Mouse (Mus musculus) left cerebral cortex, postnatal 10 days (tissue): ENCODE measurements around the gene Fus. TPM values are rescaled to one million over a fixed set of nuclear protein-coding genes. Genes with fewer than 3 reads are reported as not detected.
A peak's percentile ranks its signal among the peaks of the same experiment; 100 is the strongest.

Experiments used
- DNase-seq, 2 experiments: peaks; one replicate each; pipeline ENCODE4 v3.0.0; 2021 to 2022; ENCODE audit warnings: low spot score in 2 of 2, mixed read lengths in 1 of 2; ENCODE audit errors: extremely low spot score in 1 of 2
- intact Hi-C: fragments of 180-260 bp; cut with DNase I; formaldehyde crosslinking; loops from one replicate; pipeline ENCODE4 v1.15.1; 2025
- total RNA-seq, 2 experiments: library from RNA; stranded (reverse); gene quantifications; 2 replicates each; pipeline ENCODE4 v1.2.3; 2021

Fus gene
- total RNA-seq = 100 to 1,000 TPM; 387 to 389 TPM

DNA sequence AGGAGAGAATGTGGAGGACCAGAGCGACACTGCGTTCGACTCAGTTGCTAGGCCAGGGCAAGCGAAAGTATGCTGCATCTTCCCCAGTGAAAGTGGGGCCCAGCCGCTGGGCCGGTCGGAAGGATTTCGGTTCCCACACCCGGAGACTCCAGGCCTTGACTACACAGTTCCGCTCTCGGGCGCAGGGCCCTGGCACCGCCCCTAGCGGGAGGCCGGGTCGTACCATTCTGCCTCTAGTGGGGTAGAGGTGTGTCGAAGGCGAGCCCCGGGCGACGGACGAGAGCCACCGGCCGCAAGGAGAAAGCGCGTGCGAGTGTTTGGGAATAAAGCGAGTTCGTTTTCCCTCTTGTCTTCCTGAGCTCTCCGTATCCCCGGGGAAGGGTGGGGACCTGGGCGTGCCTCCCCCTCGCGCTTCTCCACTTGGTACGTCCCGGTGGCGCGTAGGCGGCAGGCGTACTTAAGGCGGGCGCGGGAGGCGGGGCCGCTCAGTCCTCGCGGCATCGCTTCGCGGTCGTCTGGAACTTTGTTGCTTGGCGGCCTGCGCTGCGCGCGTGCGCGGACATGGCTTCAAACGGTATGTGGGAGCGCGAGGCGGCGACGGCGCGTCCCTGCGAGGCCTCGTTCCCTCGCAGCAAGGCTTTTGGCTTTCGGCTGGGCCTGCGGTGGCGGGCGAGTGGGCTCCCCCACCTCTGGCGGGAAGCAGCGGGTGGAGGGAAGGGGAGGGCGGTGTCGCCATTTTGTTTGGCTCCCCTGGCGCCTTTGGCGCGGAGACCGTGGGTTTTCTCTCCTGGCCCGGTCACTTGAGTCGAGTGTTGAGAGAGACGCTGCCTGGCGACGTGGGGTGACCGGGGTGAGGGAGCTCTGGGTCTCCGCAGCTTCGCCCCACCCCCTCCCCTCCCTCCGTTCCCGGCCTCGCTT lies at the start of gene Fus:
Gene Fus, plus strand, starts transcription at position 454 of the 918 bp plus-strand sequence.
- DNase-seq = peak; percentile 91 to 96
- intact Hi-C loops = no loop called here

DNA sequence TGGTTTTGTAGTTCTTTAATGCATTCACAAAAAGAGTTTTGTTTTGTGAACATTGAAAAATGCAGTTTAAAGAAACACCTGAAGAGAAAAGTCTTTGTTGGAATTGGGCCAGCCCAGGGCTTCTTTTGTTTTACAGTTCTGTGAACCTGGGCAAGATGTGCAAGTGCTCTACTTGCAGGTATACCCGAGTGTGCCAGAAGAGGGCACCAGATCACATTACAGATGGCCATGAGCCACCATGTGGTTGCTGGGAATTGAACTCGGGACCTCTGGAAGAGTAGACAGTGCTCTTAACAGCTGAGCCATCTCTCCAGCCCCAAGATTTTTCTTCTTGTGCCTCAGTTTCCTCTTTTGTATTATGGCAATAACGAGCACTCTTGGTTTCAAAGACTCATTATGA lies 49.1 kb upstream of the Fus start:
- peak in 1 of 2 experiments; percentile 55 for DNase-seq
- intact Hi-C loops = no loop called here

DNA sequence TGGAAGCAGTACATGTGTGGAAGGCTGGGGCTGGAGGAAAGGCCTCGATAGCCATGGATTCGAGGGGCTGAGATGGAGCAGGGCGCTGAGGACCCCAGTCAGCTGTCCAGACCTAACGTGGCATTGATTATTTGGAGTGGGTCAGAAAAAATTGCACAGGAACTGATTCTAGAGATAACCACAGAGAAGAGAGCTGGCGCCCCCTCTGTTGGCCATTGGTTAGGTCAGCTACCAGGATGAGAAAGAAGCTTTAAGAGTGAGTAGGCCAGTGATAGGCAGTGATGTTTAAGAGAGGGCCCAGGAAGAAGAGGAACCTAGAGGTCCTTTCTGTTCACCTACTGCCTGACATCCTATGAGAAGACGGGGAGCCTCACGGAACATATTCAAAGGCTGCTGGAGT lies 48.0 kb upstream of the Fus start:
- no peak for DNase-seq

DNA sequence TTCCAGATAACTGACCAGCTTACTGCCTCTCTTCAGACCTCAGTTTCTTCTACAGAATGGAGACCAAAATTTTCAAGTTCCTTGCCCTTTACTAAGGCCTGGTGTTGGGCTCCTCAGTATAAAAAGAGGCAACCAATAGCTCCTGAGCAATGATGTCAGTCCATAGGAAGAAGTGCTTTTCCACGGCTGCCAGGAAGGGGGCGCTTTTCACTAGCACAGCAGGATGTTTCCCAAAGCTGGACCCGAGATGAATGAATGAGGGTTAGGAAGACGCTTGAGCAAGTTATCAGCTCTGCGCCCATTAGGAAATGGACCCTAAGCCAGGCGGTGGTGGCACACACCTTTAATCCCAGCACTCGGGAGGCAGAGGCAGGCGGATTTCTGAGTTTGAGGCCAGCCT lies 45.7 kb upstream of the Fus start:
- no peak for DNase-seq
- intact Hi-C loops = no loop called here

More for the DNA sequence above, 48.0 kb upstream of the Fus start:
- intact Hi-C loops = no loop called here

DNA sequence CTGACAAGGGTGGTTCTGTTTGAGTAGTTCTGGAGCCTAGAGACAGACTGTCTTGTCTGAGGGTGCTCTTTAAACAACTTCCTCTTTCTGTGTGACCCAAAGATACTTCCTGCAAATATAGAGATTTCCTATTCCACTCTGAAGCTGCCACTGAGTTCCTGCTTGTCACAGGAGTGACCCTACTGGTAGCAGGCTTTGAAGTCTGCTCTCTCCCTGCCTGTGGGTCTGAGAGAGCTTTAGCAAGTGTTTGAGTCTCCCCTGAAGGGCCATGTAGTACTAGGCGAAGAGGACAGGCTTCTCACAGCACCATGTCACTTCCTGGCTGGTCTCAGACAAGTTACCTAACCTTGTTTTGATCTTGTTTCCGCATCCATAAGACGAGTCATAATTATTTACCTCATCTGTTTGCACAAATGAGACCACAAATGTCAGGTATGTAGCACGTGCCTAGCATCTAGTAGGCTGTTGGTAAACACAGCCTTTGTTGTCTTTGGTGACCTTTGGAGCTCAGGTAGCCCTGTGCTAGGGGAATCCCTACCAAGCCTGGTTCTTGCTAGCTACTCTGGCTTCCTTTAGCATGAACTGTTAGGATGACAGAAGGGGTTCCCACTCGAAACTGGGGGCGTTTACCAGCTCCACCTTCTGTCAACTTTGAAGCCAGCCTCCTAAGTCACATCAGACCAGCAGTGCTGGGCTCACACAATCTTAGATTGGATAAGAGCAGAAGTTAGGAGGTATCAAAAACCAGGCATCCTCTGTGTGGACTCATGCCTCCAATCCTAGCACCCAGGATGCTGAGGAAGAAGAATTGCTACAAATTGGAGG lies 44.6 kb upstream of the Fus start:
- intact Hi-C loops = no loop called here
- no peak for DNase-seq

DNA sequence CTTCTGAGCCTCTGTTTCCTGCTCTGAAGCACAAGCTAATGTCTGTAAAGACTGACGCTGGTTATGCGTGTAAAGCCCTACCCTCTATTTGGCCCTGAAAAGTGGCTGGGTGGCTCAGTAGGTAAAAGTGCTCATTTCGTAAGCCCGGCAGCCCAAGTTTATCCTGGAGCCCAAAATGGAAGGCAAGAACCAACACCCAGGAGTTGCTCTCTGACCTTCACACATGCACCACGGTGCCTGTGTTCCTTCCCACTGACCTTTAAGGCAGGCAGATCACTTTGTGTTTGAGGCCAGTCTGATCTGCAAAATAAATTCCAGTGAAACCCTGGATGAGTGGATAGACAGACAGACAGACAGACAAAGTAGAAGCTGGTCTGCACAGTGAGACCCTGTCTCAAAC lies 43.5 kb upstream of the Fus start:
- no peak for DNase-seq
- intact Hi-C loops = no loop called here

DNA sequence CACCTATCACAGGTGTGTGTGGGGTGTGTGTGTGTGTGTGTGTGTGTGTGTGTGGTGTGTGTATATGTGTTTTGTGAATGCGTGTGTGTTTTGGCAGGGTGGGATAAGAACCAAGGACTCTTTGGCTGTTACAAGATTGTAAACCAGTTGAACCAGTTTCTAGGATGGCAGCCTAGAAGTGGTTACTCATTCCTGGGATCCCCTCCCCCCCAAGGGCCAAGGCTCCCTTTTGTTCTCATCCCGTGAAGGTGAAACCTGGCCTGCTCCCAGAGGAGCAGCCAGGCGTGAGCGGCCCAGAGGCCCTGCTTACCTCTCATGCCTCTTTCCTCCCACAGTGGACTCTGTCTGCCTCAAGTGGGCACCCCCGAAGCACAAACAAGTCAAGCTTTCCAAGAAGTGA lies 42.0 kb upstream of the Fus start:
- intact Hi-C loops = no loop called here
- no peak for DNase-seq

DNA sequence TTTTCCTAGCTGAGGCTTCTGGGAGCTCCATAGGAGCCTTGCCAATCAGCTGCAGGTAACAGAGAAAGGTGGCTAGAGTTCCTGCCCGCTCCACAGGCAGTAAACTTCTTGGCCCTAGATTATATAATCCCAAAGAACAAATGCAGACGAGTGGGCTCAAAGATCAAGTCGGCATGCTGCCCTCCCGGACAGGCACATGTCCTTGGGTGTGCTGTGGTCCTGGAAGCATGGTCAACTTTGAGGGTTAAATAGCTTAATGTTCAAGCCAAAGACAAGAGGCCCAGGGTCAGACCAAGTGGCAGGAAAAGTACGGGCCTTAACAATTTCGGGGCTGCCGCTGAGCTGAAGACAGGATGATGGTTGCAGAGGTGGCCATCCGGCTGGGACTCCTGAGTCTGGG lies 41.2 kb upstream of the Fus start:
- no peak for DNase-seq
- intact Hi-C loops = no loop called here

DNA sequence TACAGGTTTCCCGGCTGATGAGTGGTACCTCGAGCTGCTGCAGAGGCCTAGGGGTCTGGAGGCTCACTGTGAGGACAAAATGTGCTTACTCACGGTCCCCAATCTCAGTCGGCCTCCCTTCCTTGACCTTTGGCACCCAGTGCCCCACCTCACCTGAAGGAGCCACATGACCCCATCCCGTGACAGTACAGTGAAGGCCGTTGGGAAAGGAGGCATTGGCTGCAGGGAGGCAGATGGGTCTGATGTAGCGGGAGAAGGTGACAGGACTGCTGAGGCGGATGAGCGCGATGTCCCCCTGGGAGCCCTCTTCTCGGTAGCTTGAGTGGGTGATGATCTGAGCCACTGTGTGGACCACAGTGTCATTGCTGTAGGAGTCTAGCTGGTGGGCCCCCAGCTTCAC lies 40.4 kb upstream of the Fus start:
- intact Hi-C loops = no loop called here
- DNase-seq = no peak

DNA sequence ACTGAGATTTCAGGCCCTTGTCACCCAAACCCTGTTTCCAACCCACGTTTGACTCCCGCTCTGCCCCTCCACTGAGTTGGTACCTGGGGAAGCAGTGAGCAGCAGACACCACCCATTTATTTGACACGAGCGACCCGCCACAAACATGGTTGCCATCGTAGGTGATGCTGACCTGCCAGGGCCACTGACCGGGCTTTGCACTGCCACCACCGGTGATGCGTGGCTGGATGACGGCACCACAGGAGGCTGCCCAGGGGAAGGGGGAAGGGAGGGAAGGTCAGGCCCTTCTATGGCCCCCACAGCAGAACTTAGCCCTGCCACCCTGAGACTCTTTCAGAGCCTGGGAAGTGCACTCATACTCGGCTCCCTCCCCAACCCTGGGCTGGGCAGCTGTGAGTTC lies 39.5 kb upstream of the Fus start:
- intact Hi-C loops = no loop called here
- DNase-seq = no peak

DNA sequence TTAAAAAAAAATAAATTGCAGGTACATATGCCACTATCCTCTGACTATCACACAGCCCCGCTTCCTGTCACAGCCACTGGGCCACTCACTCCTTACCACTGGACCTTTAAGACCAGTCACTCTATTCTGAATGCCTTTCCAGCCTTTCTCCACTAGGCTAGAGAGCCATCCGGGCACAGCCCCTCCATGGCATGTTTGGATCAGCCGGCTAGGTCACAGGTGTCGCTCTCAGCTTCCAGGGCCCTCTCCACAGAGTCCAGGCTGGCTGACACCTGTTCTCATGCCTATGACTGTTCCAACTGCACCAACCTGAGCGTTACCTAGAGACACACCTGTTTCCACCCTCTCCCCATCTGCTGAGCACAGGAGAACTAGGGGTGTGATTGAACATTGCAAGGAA lies 38.7 kb upstream of the Fus start:
- intact Hi-C loops = no loop called here
- no peak for DNase-seq

DNA sequence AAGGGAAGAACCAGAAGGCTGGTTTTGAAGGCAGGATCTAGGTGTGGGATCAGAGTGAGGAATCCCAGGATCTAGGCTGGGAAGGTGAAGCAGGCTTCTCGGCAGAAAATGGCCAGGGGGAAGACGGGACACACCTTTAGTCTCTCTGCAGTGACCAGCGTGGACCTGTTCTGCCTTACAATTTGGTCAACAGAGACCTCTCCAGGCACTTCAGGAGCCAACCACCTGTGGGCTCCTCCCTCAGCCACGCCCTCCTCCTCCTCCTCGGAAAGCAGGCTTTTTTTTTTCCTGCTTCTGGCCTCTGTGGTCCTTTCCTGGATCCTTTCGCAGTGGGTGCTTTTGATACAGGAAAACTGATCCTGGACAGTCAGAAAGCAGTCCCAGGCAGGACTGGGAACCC lies 37.3 kb upstream of the Fus start, which contains the start of gene Prss8:
Gene Prss8, minus strand, starts transcription at position 182 of the 400 bp plus-strand sequence.
- DNase-seq = no peak
- intact Hi-C loops = no loop called here

DNA sequence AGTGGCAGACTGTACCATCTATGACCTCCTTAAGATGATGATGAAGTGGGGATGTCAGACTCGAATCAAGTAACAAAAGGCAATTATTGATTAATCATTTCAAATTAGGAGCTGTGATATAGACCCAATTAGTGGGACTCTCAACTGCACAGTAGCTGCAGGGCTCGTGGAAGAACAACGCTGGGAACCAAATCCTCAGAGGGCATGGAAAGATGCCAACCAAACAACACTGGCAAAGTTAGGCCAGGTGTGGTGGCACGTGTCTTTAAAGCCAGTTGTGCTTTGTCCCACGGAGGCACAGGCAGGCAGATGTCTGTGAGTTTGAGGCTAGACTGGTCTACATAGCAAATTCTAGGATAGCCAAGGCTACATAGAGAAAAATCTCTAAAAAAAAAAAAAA lies 36.6 kb upstream of the Fus start:
- no peak for DNase-seq
- intact Hi-C loops = no loop called here

DNA sequence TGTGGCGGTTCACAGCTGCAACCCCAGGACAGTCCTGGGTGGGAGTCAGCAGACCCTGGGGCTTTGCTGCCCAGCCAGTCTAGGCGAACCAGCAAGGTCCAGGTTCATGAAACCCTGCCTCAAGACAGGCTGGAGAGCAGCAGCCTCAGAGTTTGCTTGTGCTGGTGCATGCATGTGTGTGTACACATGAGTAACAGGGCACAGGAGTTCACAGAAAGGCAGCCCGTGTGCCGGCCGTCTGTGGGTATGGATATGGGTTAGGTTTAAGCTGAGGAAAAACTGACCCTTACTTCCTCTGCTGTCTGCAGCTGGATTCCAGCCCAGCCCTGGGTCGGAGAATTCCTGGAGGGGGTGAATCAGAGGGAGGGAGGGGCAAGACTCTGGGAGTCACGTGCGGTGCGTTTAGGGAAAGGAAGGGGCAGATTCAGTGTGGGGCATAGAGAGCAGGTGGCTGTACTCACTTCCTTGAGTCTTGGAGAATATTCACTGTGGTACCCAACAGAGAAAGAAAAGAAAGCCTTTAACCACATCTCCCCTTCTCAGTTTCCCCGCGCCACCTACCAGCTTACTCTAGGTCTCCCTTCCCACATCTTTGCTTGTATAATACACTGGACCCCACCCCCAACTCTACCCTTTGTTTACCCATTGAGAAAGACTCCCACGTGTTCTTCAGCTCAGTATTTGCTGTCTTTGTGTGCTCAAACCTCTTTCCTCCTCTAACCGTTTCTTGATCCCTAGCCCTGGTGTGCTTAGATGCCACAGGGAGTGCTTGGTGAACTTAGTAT lies 35.7 kb upstream of the Fus start:
- intact Hi-C loops = no loop called here
- DNase-seq = peak in 1 of 2 experiments; percentile 62

DNA sequence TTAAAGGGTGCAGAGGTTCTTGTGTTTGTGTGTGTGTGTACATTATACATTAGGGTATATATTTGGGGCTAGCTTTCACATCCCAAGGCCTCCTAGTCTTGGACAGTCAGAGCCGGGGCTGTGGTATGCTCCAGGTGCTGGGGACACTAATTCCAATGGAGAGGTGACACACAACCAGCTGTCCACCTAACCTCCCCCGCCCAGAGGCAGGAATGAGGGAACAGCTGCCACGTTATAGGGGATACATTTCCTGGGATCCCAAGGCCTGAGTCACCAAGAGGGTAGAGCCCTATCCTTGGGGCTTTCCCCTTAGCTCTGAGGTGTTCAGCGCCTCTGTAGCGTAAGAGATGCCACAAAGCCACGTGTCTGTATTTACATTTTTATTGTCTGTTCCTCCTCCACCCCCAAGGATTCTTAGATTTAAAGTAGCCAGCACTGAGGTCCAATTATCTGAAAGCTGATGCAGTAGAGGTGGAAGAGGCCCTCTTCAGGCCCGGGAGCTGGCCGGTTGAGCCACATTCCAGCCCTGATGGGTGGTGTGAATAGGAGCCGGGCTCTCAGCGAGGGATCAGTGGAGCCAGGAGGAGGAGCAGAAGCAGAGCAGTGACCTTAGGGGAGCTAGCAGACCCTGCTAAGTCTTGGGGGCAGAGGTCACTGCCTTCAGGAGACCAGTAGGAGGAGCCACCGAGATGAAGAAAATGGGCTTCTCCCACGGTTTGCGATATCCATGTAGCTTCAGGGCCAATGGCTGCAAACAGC lies 34.8 kb upstream of the Fus start:
- intact Hi-C loops = no loop called here
- no peak for DNase-seq

DNA sequence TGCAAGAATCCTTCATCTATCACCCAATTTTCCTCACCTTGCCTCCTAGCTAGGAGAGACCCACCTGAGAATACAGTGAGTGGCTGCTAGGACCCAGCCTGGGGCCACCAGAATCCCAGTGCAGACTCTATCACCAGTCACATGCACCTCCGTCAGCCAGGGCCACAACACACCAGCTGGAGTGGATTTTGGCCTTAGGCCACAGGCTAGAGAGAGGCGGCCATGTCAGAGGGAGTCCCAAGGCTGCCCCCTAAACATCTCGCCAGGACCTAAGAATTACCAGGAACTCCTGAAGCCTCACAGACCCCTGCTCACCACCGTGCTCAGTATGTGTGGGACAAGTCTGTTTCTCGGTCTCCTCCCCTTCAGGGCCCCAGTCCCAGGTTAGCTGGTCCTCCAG lies 33.2 kb upstream of the Fus start:
- no peak for DNase-seq
- intact Hi-C loops = no loop called here

DNA sequence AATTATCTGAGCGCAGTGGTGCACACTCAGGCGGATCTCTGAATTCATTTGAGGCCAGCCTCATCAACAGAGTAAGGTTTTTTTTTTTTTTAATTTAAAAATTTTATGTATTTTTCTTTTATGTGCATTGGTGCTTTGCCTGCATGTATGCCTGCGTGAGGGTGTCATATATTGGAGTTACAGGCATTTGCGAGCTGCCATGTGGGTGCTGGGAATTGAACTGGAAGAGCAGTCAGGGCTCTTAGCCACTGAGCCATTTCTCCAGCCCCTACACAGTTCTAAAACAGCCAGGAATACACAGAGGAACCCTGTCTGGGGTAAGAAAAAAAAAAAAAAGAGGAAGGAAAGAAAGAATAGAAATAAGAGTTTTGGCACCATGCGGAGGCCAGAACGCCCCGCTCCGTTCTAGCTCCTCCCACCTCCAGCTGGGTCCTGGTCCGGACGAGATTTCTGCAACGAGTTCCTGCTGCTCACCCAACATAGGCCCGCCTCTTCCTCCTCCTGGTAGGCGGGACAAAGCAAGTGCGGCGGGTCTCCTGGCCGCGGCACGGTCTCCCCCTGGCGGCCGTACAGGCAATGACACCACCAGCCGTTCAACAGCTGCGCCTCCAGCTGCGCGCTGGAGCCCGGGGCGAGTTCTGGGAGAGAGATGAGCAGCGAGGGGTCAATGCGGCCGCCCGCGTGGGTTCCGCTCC lies 32.1 kb upstream of the Fus start:
- DNase-seq = peak; percentile 93 to 96
- intact Hi-C loops = no loop called here

DNA sequence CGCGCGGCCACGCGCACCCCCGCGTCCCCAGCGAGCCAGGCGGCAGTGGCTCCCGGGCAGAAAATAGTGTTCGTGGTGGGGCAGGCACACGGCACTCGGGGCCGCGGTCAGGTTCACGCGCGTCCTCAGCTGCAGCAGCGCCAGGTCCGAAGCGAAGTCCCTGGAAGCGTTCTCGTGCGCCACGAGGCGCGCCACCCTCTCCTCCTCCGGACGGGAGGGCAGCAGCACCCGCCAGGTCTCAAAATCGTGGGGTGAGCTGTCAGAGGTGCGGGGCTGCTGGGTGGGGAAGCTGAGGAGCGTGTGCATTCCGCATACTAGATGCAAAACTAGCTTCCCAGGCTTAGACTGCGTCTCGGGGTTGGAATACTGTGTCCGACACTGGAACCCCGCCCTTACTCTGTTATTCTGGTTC lies 31.5 kb upstream of the Fus start:
- DNase-seq = no peak
- intact Hi-C loops = no loop called here
